Mouse (Mus musculus) hindbrain, embryonic 10.5 days (tissue): ENCODE measurements around the gene 4632433K11Rik. TPM values are rescaled to one million over a fixed set of nuclear protein-coding genes. Genes with fewer than 3 reads are reported as not detected.

Experiments used
- polyA plus RNA-seq: library from polyadenylated mRNA; unstranded; fragments of >200 nt; fragmentation: Nextera tagmentation; extraction: Ambion mirVana; gene quantifications from 2 replicates; pipeline ENCODE4 v1.2.1, GENCODE M21; 2016

Gene 4632433K11Rik
- polyA plus RNA-seq, 1 experiment from 2014 or later = not detected

Other genes with a start within 250 kb of the 4632433K11Rik start
- gene Tmem238, start 244.5 kb upstream of the 4632433K11Rik start, polyA plus RNA-seq = 2.6 and 4.3 TPM in 2 replicates
- gene Rpl28, start 241.2 kb upstream of the 4632433K11Rik start, polyA plus RNA-seq = 378 and 382 TPM in 2 replicates
- 414 and 452 TPM in 2 replicates for gene Ube2s, start 221.5 kb upstream of the 4632433K11Rik start, polyA plus RNA-seq
- gene Shisa7, start 189.4 kb upstream of the 4632433K11Rik start, polyA plus RNA-seq = 0.68 and 1.8 TPM in 2 replicates
- gene Isoc2b, start 163.9 kb upstream of the 4632433K11Rik start, polyA plus RNA-seq = 2.6 and 3.3 TPM in 2 replicates
- 0.73 and 0.82 TPM in 2 replicates for gene Isoc2a, start 157.0 kb upstream of the 4632433K11Rik start, polyA plus RNA-seq
- not detected in 2 replicates for gene Gm36210, start 127.6 kb upstream of the 4632433K11Rik start, polyA plus RNA-seq
- 5.3 and 6.5 TPM in 2 replicates for gene Zfp628, start 118.9 kb upstream of the 4632433K11Rik start, polyA plus RNA-seq
- 5.2 and 9.6 TPM in 2 replicates for gene Nat14, start 112.1 kb upstream of the 4632433K11Rik start, polyA plus RNA-seq
- 1.0 and 1.7 TPM in 2 replicates for gene Ssc5d, start 108.3 kb upstream of the 4632433K11Rik start, polyA plus RNA-seq
- gene Sbk2, start 69.7 kb upstream of the 4632433K11Rik start, polyA plus RNA-seq = not detected in 2 replicates
- gene Sbk3, start 63.0 kb upstream of the 4632433K11Rik start, polyA plus RNA-seq = 0.10 TPM in 1 of 2 replicates, not detected in the other
- 31.8 and 43.1 TPM in 2 replicates for gene Zfp579, start 38.0 kb upstream of the 4632433K11Rik start, polyA plus RNA-seq
- gene Zfp524, start 19.7 kb upstream of the 4632433K11Rik start, polyA plus RNA-seq = 9.7 and 9.9 TPM in 2 replicates
- gene Fiz1, start 19.4 kb upstream of the 4632433K11Rik start, polyA plus RNA-seq = 55.2 and 65.1 TPM in 2 replicates
- 0.46 TPM in 1 of 2 replicates, not detected in the other for gene Gm44973, start 18.6 kb upstream of the 4632433K11Rik start, polyA plus RNA-seq
- gene Zfp865, start 13.7 kb upstream of the 4632433K11Rik start, polyA plus RNA-seq = 6.5 and 9.0 TPM in 2 replicates
- 5.4 and 7.9 TPM in 2 replicates for gene Ccdc106, start 13.6 kb upstream of the 4632433K11Rik start, polyA plus RNA-seq
- 3.3 and 3.9 TPM in 2 replicates for gene Zfp784, start 4.3 kb downstream of the 4632433K11Rik start, polyA plus RNA-seq
- 37.7 and 53.4 TPM in 2 replicates for gene Zfp580, start 17.4 kb downstream of the 4632433K11Rik start, polyA plus RNA-seq
- gene U2af2, start 28.0 kb downstream of the 4632433K11Rik start, polyA plus RNA-seq = 179 and 180 TPM in 2 replicates
- gene Epn1, start 46.1 kb downstream of the 4632433K11Rik start, polyA plus RNA-seq = 61.3 and 76.8 TPM in 2 replicates
- gene Rfpl4, start 82.8 kb downstream of the 4632433K11Rik start, polyA plus RNA-seq = not detected in 2 replicates
- 0.32 and 0.69 TPM in 2 replicates for gene Rasl2-9, start 91.8 kb downstream of the 4632433K11Rik start, polyA plus RNA-seq
- not detected in 2 replicates for gene Vmn1r55, start 115.6 kb downstream of the 4632433K11Rik start, polyA plus RNA-seq
- not detected in 2 replicates for gene Vmn1r56, start 162.6 kb downstream of the 4632433K11Rik start, polyA plus RNA-seq
- not detected in 2 replicates for gene Vmn1r57, start 184.4 kb downstream of the 4632433K11Rik start, polyA plus RNA-seq